Mouse (Mus musculus) liver, embryonic 14.5 days (tissue): Measurements from ENCODE around the gene Gbf1.

Experiments used
- CTCF ChIP-seq: IDR thresholded peaks from 2 replicates; pipeline ENCODE4 v1.5.1; 2016; ENCODE audit warnings: antibody characterized with exemption, low read depth, control low read depth
- EP300 ChIP-seq: IDR thresholded peaks from 2 replicates; pipeline ENCODE4 v1.6.1; 2016; ENCODE audit warnings: antibody characterized with exemption, low read depth

DNA sequence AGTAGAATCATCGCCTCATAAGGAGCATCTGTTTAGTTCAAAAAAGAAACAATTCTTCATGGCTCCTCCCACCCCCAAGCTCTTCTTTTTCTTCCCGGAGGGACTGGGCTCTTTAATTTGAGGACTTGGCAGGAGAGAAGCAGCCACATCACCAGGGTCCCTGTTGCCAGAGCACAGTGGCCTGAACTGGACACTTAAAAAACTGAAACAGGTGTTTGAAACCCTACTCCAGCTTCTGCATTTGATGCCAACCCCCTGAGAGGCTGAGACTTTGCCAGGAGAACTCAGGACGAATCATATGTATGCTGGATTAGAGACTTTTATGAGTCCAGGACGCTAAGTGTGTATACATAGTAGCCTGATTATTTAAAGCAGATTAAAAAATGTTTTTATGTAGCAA, 73.2 kb downstream of the Gbf1 start:
- TF ChIP-seq CTCF (no peak), EP300 (no peak)
